Mouse (Mus musculus): ENCODE measurements at regions not wholly inside any gene's neighbourhood (a gene's known extent, or its start where the extent isn't known, plus 50 kb on each side); places are given as distances from the start of the nearest gene placed in this dataset.

DNA sequence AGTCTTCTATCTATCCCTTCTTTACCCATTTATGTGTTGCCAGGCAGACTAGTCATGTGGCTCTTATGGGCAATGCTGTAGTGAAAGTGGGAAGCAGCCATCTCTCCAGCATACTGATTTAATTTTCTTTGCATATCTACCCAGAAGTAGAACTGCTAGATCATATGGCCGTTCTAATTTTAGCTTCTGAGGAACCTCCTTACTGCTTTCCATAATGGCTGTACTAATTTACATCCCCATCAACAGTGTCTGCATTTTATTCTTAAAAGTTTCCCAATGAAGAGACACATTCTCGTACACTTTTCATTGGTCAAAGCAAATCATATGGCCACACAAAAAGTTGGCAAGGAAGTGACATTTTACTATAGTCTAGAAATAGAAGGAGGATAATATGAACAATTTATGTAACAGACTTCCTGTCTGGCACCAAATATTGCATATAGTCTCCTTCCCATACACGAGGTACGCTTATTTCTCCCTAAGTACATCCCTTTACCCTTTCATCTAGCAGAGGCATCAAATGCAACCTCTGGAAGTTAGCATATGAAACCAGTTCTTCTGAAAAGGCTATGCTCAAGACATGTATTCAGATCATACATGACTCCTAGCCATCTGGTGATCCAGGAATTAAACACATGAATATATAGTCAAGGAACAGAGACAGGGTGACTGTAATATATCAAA lies 119.0 kb downstream of the Spata19 start:
- no peak for TF ChIP-seq CTCF (IDR thresholded peaks at IDR 0.05; ENCODE audit: low read depth, low read length)
- TF ChIP-seq POLR2A (IDR thresholded peaks at IDR 0.05; ENCODE audit: insufficient read depth, low read length), result no peak

All from ES-Bruce4 (cell line).